Mouse (Mus musculus) liver, adult 10 weeks (tissue): Measurements from ENCODE around the gene Arel1. TPM values are rescaled to one million over a fixed set of nuclear protein-coding genes. Genes with fewer than 3 reads are reported as not detected.

Experiments used
- polyA plus RNA-seq: library from polyadenylated mRNA; stranded (reverse); fragments of 350-450 nt; fragmentation: Illumina TruSeq; extraction: RNeasy Lipid Tissue Mini Kit (QIAGEN cat#74804); gene quantifications from one replicate; pipeline ENCODE4 v1.2.3, GENCODE M21; 2014; ENCODE audit warnings: low read depth, low replicate concordance

Gene Arel1
- polyA plus RNA-seq: 15.0 TPM

GRCm38 (mm10) chr12:84970428-84971096, at the start of gene Arel1, which contains the start of gene Fcf1:
Gene Arel1 (minus strand): TSS chr12:84970900.
Gene Fcf1 (plus strand): TSS chr12:84970897.

GRCm38 (mm10) chr12:84996083-84996496, 25.4 kb upstream of the Arel1 start, which contains the start of gene Ylpm1:
Gene Ylpm1 (plus strand): TSS chr12:84996321.

DNA sequence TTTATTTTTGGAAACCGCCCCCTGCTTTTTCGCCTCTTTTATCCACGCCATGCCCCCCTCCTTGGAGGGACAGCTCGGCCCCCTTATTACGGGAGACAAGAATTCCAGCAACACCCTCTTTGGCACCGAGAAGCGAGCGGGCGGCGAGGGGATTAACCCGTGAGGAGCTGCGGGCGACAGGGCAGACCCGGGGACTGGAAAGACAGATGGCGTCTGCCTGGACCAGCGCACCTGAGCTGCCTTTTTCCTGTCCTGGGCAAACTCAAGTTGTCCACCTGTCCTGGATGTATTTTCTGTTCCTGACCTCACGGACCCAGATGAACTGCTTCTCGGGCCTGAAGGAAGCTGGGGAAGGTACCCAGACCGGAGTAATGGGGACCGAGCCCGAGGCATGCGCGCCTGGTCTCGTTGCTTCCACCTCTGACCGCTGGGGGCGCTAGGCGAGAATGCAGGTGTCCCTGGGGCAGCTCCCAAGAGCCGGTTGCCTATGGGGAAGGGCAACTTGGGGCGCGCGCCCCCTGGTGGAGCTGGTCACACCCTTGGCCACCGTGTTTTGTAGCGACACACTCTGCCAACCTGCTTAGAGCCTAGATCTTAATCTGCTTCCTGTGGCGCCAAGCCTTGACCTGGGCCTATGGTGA, 94.1 kb downstream of the Arel1 start, which contains the start of gene Ltbp2:
Ltbp2 (minus strand) TSS at position 52 of the 641 bp plus-strand sequence.

Other genes starting within 250 kb of the Arel1 start
- 25.2 TPM for gene Npc2, start 197.7 kb downstream of the Arel1 start, polyA plus RNA-seq
- gene Isca2, start 197.6 kb downstream of the Arel1 start, polyA plus RNA-seq: 107 TPM
- gene Ltbp2, start 94.4 kb downstream of the Arel1 start, polyA plus RNA-seq: 0.05 TPM
- gene Fcf1, start within 50 bp of the Arel1 start, polyA plus RNA-seq: 67.0 TPM
- 20.2 TPM for gene Ylpm1, start 25.4 kb upstream of the Arel1 start, polyA plus RNA-seq
- gene Prox2, start 139.9 kb upstream of the Arel1 start, polyA plus RNA-seq: 0.61 TPM
- gene Dlst, start 139.9 kb upstream of the Arel1 start, polyA plus RNA-seq: 172 TPM
- gene Rps6kl1, start 180.4 kb upstream of the Arel1 start, polyA plus RNA-seq: not detected
- gene Pgf, start 206.9 kb upstream of the Arel1 start, polyA plus RNA-seq: not detected
- gene Eif2b2, start 248.6 kb upstream of the Arel1 start, polyA plus RNA-seq: 2.8 TPM